Mouse (Mus musculus) testis, adult 2 months (tissue): ENCODE data around the gene Dyrk1a. TPM values are rescaled to one million over a fixed set of nuclear protein-coding genes. Genes with fewer than 3 reads are reported as not detected.

Experiments
- H3K27ac ChIP-seq: fragments of 200-500 bp; 2 replicates; pipeline ENCODE4 v1.5.1; 2012; ENCODE audit warnings: low read depth, low read length; ENCODE audit not compliant: control insufficient read depth, insufficient read depth
- H3K27me3 ChIP-seq: fragments of 200-500 bp; 2 replicates; pipeline ENCODE4 v1.6.1; 2012; ENCODE audit warnings: mild to moderate bottlenecking, low read length, moderate library complexity; ENCODE audit not compliant: control insufficient read depth, insufficient read depth
- H3K36me3 ChIP-seq: fragments of 200-500 bp; 2 replicates; pipeline ENCODE4 v1.6.1; 2012; ENCODE audit warnings: mild to moderate bottlenecking, low read length; ENCODE audit not compliant: control insufficient read depth, insufficient read depth
- H3K4me1 ChIP-seq: fragments of 200-500 bp; 2 replicates; pipeline ENCODE4 v1.6.1; 2012; ENCODE audit warnings: low read length; ENCODE audit not compliant: control insufficient read depth, insufficient read depth
- H3K4me3 ChIP-seq: fragments of 200-500 bp; 2 replicates; pipeline ENCODE4 v1.5.1; 2012; ENCODE audit warnings: low read depth, mild to moderate bottlenecking, low read length, moderate library complexity, mixed read lengths; ENCODE audit not compliant: control insufficient read depth
- CTCF ChIP-seq: fragments of 200-500 bp; IDR thresholded peaks from 2 replicates; pipeline ENCODE4 v1.5.1; 2012; ENCODE audit warnings: low read depth, mild to moderate bottlenecking, inconsistent platforms, low read length, moderate library complexity; ENCODE audit not compliant: control insufficient read depth, insufficient read depth, insufficient replicate concordance
- POLR2A ChIP-seq: fragments of 200-500 bp; IDR thresholded peaks from 2 replicates; pipeline ENCODE4 v1.6.1; 2012; ENCODE audit warnings: low read depth, mild to moderate bottlenecking, inconsistent platforms, low read length, moderate library complexity; ENCODE audit not compliant: control insufficient read depth
- polyA plus RNA-seq: library from polyadenylated mRNA; depleted of rRNA; stranded (reverse); fragments of >200 nt; gene quantifications from 2 replicates; pipeline ENCODE4 v1.2.3, GENCODE M21; 2012

Dyrk1a gene
- polyA plus RNA-seq, 1 experiment: 15.0 TPM

GRCm38 (mm10) chr16:94637423-94637822 is 67.6 kb downstream of the Dyrk1a start:
- H3K36me3 ChIP-seq: no peaks in the 10 kb centered on the region
- TF ChIP-seq CTCF: no peak
- TF ChIP-seq POLR2A: no peak
- H3K4me1 ChIP-seq: no peaks in the 10 kb centered on the region; the same call in 1 of the 2 replicates
- H3K27ac ChIP-seq: no peak overlapping the region
- no peak overlapping the region for H3K4me3 ChIP-seq
- no peaks in the 10 kb centered on the region for H3K27me3 ChIP-seq

DNA sequence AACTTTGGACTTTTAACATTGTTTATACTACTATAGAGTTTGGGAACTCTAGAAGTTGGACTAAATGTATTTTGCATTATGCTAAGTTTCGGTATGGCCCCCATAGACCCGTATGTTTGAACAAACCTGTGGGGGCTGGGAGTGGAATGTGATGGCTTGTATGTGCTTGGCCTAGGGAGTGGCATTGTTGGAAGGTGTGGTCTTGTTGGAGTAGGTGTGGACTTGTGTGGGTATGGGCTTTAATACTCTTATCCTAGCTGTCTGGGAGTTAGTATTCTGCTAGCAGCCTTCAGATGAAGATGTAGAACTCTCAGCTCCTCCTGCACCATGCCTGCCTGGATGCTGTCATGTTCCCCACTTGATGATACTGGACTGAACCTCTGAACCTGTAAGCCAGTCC is 72.0 kb downstream of the Dyrk1a start:
- TF ChIP-seq POLR2A (no peak), CTCF (no peak)
- H3K4me3 ChIP-seq: no peak overlapping the region
- H3K27ac ChIP-seq: no peak overlapping the region
- no peaks in the 10 kb centered on the region for H3K36me3 ChIP-seq
- H3K4me1 ChIP-seq: no peaks in the 10 kb centered on the region; the same call in 1 of the 2 replicates
- no peaks in the 10 kb centered on the region for H3K27me3 ChIP-seq

DNA sequence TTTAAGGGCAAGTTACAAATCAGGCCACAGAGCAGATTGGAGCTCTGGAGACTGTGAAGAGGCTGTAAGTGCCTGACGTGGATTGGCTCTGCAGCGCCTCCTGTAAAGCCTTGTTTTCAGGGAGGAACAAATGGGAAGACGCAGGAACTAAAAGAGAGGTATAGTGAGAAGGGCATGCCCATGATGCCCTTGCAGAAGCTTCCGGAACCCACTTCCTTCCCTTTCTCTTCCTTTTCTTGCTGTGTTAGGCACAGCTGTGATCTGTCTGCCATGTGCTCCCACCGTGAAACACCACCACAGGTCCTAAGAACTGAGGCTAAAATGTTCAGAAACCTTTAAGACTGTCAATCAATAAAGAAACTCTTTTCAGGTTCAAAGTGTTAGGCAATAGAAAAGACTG is 77.3 kb downstream of the Dyrk1a start:
- Histone ChIP-seq H3K27me3 (no peaks in the 10 kb centered on the region), H3K4me1 (peaks cover 2% of the 10 kb centered on the region), H3K27ac (no peak overlapping the region), H3K36me3 (no peaks in the 10 kb centered on the region), H3K4me3 (no peak overlapping the region)
- TF ChIP-seq CTCF: no peak
- TF ChIP-seq POLR2A: no peak

GRCm38 (mm10) chr16:94647925-94648324 is 78.1 kb downstream of the Dyrk1a start:
- Histone ChIP-seq H3K36me3 (no peaks in the 10 kb centered on the region), H3K27me3 (no peaks in the 10 kb centered on the region), H3K4me1 (peaks cover 2% of the 10 kb centered on the region), H3K4me3 (no peak overlapping the region), H3K27ac (no peak overlapping the region)
- no peak for TF ChIP-seq POLR2A
- TF ChIP-seq CTCF: no peak

DNA sequence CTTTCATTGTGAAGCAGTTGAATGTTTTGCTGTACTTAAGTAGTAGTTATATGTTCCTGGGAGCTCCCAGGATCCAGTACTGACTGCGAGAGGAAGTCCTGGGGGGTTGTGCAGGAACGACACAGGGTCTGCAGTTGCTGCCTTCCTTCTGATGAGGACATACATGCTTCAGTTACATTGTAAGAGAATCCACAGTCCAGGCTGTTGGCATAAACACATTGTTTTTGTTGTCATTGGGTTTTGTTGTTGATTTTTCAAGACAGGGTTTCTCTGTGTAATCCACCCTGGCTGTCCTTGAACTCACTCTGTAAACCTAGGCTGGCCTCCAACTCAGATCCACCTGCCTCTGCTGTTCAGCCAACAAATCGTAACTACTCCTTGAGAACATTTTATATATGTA is 80.1 kb downstream of the Dyrk1a start:
- H3K27me3 ChIP-seq: no peaks in the 10 kb centered on the region
- H3K27ac ChIP-seq: no peak overlapping the region
- H3K4me1 ChIP-seq: peaks cover 2% of the 10 kb centered on the region
- no peak for TF ChIP-seq POLR2A
- TF ChIP-seq CTCF: no peak
- no peak overlapping the region for H3K4me3 ChIP-seq
- no peaks in the 10 kb centered on the region for H3K36me3 ChIP-seq

GRCm38 (mm10) chr16:94652091-94652713 is 82.4 kb downstream of the Dyrk1a start:
- Histone ChIP-seq H3K36me3 (no peaks in the 10 kb centered on the region), H3K27ac (no peak overlapping the region), H3K4me3 (no peak overlapping the region), H3K4me1 (peaks cover 2% of the 10 kb centered on the region), H3K27me3 (no peaks in the 10 kb centered on the region)
- no peak for TF ChIP-seq POLR2A
- no peak for TF ChIP-seq CTCF

DNA sequence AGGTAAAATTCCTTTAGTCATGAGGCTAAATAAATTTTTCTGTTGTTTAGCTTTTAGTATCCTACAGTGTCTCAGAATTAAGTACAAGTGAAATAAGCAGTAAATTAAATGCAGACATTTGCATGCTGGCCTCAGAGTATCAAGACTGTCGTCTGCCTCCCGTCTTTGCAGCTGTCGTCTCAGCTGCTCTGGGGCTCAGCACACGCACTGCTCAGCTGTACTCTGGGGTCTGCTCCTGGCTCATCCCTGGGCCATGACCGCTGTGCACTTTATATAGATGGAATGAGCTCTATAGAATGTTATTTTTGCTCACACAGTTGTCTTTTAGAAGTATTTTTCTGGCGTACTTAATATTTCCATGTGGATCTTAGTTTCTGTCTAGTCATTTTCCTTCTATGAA is 85.3 kb downstream of the Dyrk1a start:
- Histone ChIP-seq H3K4me1 (no peaks in the 10 kb centered on the region; the same call in 1 of the 2 replicates), H3K27me3 (no peaks in the 10 kb centered on the region), H3K27ac (no peak overlapping the region), H3K4me3 (no peak overlapping the region), H3K36me3 (peaks cover under 1% of the 10 kb centered on the region; the same call in 1 of the 2 replicates)
- no peak for TF ChIP-seq CTCF
- TF ChIP-seq POLR2A: no peak
